Comparison of ENCODE assay signal across 8 mouse cellular contexts in the genomic region with DNA sequence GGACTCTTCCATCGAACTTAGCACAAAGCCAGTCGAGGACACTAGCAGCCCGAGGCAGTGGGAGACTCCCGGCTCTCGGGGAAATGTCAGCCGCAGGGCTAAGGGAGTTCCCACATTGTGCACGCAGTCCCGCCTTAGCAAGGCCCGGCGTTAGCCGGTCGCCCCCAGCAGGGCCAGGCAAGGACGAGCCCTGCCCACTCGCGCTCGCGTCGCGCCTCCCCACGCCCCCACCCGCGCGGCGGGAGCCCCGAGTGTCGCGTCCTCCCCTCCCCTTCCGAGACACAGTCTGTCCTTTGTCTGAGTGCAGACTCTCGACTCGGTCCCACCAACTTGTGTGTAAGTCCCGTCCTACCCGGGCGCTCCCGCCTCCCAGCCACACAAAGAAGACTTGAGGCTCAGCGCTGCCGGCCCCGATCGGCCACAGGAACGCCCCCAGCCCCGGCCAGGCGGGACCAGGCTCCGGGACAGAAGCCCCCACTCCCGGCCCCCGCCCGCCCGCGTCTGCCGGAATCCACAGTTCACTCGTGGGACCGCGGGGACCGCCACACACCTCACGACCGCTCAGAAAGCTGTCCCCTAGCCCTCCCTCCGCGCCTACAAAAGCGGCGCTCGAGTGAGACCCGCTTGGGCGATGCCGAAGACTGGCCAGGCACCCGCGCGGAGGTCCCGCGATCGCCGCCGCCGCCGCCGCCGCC. TPM values are rescaled to one million over a fixed set of nuclear protein-coding genes. Genes with fewer than 3 reads are reported as not detected.
DNase-seq lines count a peak whose midpoint lies in the region; ATAC-seq and TF ChIP-seq lines count a peak whose summit lies in the region.

No protein-coding gene starts in this region.

- peak; percentile 76 for DNase-seq in MEL (ENCODE audit: low read depth, low spot score)
- peak; percentile 73 for DNase-seq in cerebellum, adult 9-10 months
- peak; percentile 84 for DNase-seq in hindbrain, embryonic 11.5 days (ENCODE audit: low spot score)
- peak; percentile 64 to 73 for DNase-seq in layer of hippocampus, postnatal 10 days (ENCODE audit: low spot score in 2 of 2)
- DNase-seq in lung, postnatal 10 days, result peak; percentile 84
- DNase-seq in ovary, postnatal 14 days (ENCODE audit: low spot score), result peak; percentile 49
- peak; percentile 82 for DNase-seq in thymus, postnatal 14 days

- peak overlapping the region; percentile 87 to 92 for H3K4me3 ChIP-seq in MEL (ENCODE audit: control insufficient read depth in 1 of 2, insufficient read depth in 1 of 2, low read depth in 2 of 2, low read length in 2 of 2)
- peak overlapping the region; percentile 95 for H3K4me3 ChIP-seq in hindbrain, embryonic 11.5 days (ENCODE audit: low read depth, low read length)

- no peaks in the 10 kb centered on the region for H3K27me3 ChIP-seq in MEL (ENCODE audit: control insufficient read depth in 1 of 2, insufficient read depth in 2 of 2, low read length in 2 of 2)
- H3K27me3 ChIP-seq in hindbrain, embryonic 11.5 days (ENCODE audit: control insufficient read depth, insufficient read depth, low read length), result no peaks in the 10 kb centered on the region

- TF ChIP-seq CTCF in MEL (IDR thresholded peaks at IDR 0.05 in 2 of 3, conservative IDR thresholded peaks at IDR 0.05 in 1 of 3; ENCODE audit: control insufficient read depth in 1 of 3, insufficient read depth in 1 of 3, low read depth in 2 of 3, low read length in 3 of 3, poor library complexity in 1 of 3, severe bottlenecking in 1 of 3), result no peak

- peaks cover 0 to 28% of the 10 kb centered on the region in 2 experiments; a peak in 2 of 4 replicates for H3K36me3 ChIP-seq in MEL (ENCODE audit: control insufficient read depth in 1 of 2, insufficient read depth in 2 of 2, low read length in 2 of 2)
- no peaks in the 10 kb centered on the region for H3K36me3 ChIP-seq in hindbrain, embryonic 11.5 days (ENCODE audit: control insufficient read depth, insufficient read depth, low read length)

- peaks cover 0 to 11% of the 10 kb centered on the region in 2 experiments; a peak in 2 of 4 replicates for H3K4me1 ChIP-seq in MEL (ENCODE audit: control insufficient read depth in 1 of 2, insufficient read depth in 2 of 2, low read length in 2 of 2)
- no peaks in the 10 kb centered on the region for H3K4me1 ChIP-seq in hindbrain, embryonic 11.5 days (replicated peaks; ENCODE audit: control insufficient read depth, insufficient read depth, low read length)

- ATAC-seq in frontal cortex, adult (ENCODE audit: low TSS enrichment), result peak; percentile 62
- ATAC-seq in hindbrain, embryonic 11.5 days (ENCODE audit: low FRiP score), result peak; percentile 80

- TF ChIP-seq POLR2A in MEL (IDR thresholded peaks at IDR 0.05; ENCODE audit: control insufficient read depth in 1 of 2, insufficient read depth in 1 of 2, low read depth in 1 of 2, low read length in 2 of 2, poor library complexity in 1 of 2), result no peak

- peaks cover 42% of the 10 kb centered on the region for H3K79me2 ChIP-seq in MEL (ENCODE audit: control insufficient read depth, insufficient read depth, low read length, poor library complexity)

- H3K27ac ChIP-seq in MEL (ENCODE audit: control insufficient read depth, low read depth, low read length), result peak overlapping the region; percentile 77
- H3K27ac ChIP-seq in hindbrain, embryonic 11.5 days (ENCODE audit: low read depth, low read length), result peak overlapping the region; percentile 99

- TF ChIP-seq RAD21 in MEL (IDR thresholded peaks at IDR 0.05; ENCODE audit: low read depth, low read length), result no peak

- peak overlapping the region; percentile 100 for H3K9ac ChIP-seq in MEL (ENCODE audit: control insufficient read depth, low read depth, low read length, poor library complexity, severe bottlenecking)
- H3K9ac ChIP-seq in hindbrain, embryonic 11.5 days (ENCODE audit: low read depth, low read length), result peak overlapping the region; percentile 99

- H3K9me3 ChIP-seq in MEL (replicated peaks; ENCODE audit: insufficient read depth, low read length), result no peaks in the 10 kb centered on the region
- no peaks in the 10 kb centered on the region for H3K9me3 ChIP-seq in hindbrain, embryonic 11.5 days (ENCODE audit: control insufficient read depth, low read length)

- WGBS in hindbrain, embryonic 11.5 days, result under 1% methylated on average over 64 of the region's 74 CpGs

- no peak for TF ChIP-seq EP300 in MEL (IDR thresholded peaks at IDR 0.05; ENCODE audit: low read depth in 1 of 2, low read length in 2 of 2)

- peak overlapping the region; percentile 49 for H3K4me2 ChIP-seq in hindbrain, embryonic 11.5 days (replicated peaks; ENCODE audit: low read depth, low read length)

TF ChIP-seq in MEL, 35 proteins besides CTCF, POLR2A, EP300 and RAD21:
- TF ChIP-seq MAZ (IDR thresholded peaks at IDR 0.05; ENCODE audit: low read depth, low read length), result peak; percentile 52; the same call in 1 of the 2 replicates
- peak; percentile 19; the same call in 1 of the 2 replicates for TF ChIP-seq TCF12 (IDR thresholded peaks at IDR 0.05; ENCODE audit: low read depth, low read length)
- no peak for TF ChIP-seq KAT2A (conservative IDR thresholded peaks at IDR 0.05; ENCODE audit: low read depth, low read length)
- TF ChIP-seq ELF1 (IDR thresholded peaks at IDR 0.05; ENCODE audit: low read depth, low read length), result no peak
- TF ChIP-seq NELFE (IDR thresholded peaks at IDR 0.05; ENCODE audit: low read depth, low read length), result no peak
- no peak for TF ChIP-seq ZC3H11A (IDR thresholded peaks at IDR 0.05; ENCODE audit: low read depth, low read length)
- TF ChIP-seq MAFK (IDR thresholded peaks at IDR 0.05; ENCODE audit: borderline replicate concordance, low read depth, low read length), result no peak
- peak; percentile 48; the same call in 1 of the 2 replicates for TF ChIP-seq SIN3A (IDR thresholded peaks at IDR 0.05; ENCODE audit: low read length)
- no peak for TF ChIP-seq USF1 (IDR thresholded peaks at IDR 0.05; ENCODE audit: low read depth, low read length)
- TF ChIP-seq TAL1 (IDR thresholded peaks at IDR 0.05; ENCODE audit: low read length), result no peak
- no peak for TF ChIP-seq BHLHE40 (IDR thresholded peaks at IDR 0.05; ENCODE audit: borderline replicate concordance, low read depth, low read length)
- TF ChIP-seq E2F4 (IDR thresholded peaks at IDR 0.05; ENCODE audit: borderline replicate concordance, low read depth, low read length), result no peak
- no peak for TF ChIP-seq JUND (IDR thresholded peaks at IDR 0.05; ENCODE audit: low read depth, low read length)
- TF ChIP-seq MXI1 (IDR thresholded peaks at IDR 0.05; ENCODE audit: low read depth, low read length), result no peak; the same call in 1 of the 2 replicates
- no peak for TF ChIP-seq CHD2 (IDR thresholded peaks at IDR 0.05; ENCODE audit: low read length)
- TF ChIP-seq TBP (IDR thresholded peaks at IDR 0.05; ENCODE audit: low read depth, low read length), result no peak
TF ChIP-seq in MEL: peak in this region for 3.

RNA-seq across cellular contexts. Expression of a gene that starts 0.9 kb away (rescaled TPM):
- total RNA-seq in MEL (2012; rRNA removed), result 30.9 and 35.4 TPM in 2 replicates
- polyA plus RNA-seq in MEL (2012; ENCODE audit: insufficient read depth in 1 of 2, insufficient read length in 2 of 2, low read depth in 1 of 2, low replicate concordance in 2 of 2, missing spikeins in 1 of 2), result 1,000 to 10,000 TPM in 1 of 2 experiments, 10 to 100 TPM in 1; 82.6 to 1,353 TPM
- 177 and 195 TPM in 2 replicates for polyA plus RNA-seq in hindbrain, embryonic 11.5 days (2014; fragmentation: Nextera tagmentation; extraction: Ambion mirVana)
- total RNA-seq in layer of hippocampus, postnatal 10 days (2021), result 10 to 100 TPM; 33.5 to 35.7 TPM

Comparison
In these comparisons a context has a peak if more than half of its experiments do, and no peak if none do; other contexts are left out.
1. Peak in every context shown above with its lines: DNase-seq, ATAC-seq, H3K4me3 ChIP-seq and H3K27ac ChIP-seq.